15 mouse cellular contexts compared by ENCODE assay signal in genomic region chr5:111113694-111114375, GRCm38 (mm10).
DNase-seq lines count a peak whose midpoint lies in the region; ATAC-seq lines count a peak whose summit lies in the region.
"Had no signal": no experiment of that assay in that cellular context is flagged by ENCODE, and none has a peak within 500 bp of the region (broad histone marks: within the 10 kb centered on the region; RNA-seq: fewer than 3 reads in every experiment).

No protein-coding gene starts in this region.

- H3K9me3 ChIP-seq in neural tube, embryonic 13.5 days, result no peaks in the 10 kb centered on the region
- no peaks in the 10 kb centered on the region for H3K9me3 ChIP-seq in neural tube, embryonic 15.5 days (replicated peaks)
- no peaks in the 10 kb centered on the region for H3K9me3 ChIP-seq in intestine, embryonic 15.5 days
- H3K9me3 ChIP-seq in stomach, embryonic 16.5 days (replicated peaks; ENCODE audit: control insufficient read depth, low read length), result no peaks in the 10 kb centered on the region
- H3K9me3 ChIP-seq: G1E; limb, embryonic 15.5 days; midbrain, embryonic 10.5 days had no signal

- no peak for ATAC-seq in neural tube, embryonic 13.5 days (ENCODE audit: low read depth)
- ATAC-seq in neural tube, embryonic 15.5 days (ENCODE audit: low FRiP score), result no peak
- peak; percentile 95 for ATAC-seq in intestine, embryonic 15.5 days
- ATAC-seq in stomach, embryonic 16.5 days (ENCODE audit: insufficient read depth, low FRiP score), result 0 out of 2 replicates have a peak, but pooled peaks have one; percentile 37
- ATAC-seq: activated CD4-positive, CD25-positive, alpha-beta regulatory T cell, adult 4 months; hindbrain, postnatal 0 days had no signal

- intact Hi-C loops in left cerebral cortex, postnatal 4 days (cut with DNase I), result no loop called here

- H3K4me2 ChIP-seq in neural tube, embryonic 13.5 days, result no peak overlapping the region
- H3K4me2 ChIP-seq in neural tube, embryonic 15.5 days, result no peak overlapping the region
- no peak overlapping the region for H3K4me2 ChIP-seq in intestine, embryonic 15.5 days (replicated peaks)
- no peak overlapping the region for H3K4me2 ChIP-seq in stomach, embryonic 16.5 days (ENCODE audit: low read depth, low read length)
- H3K4me2 ChIP-seq: limb, embryonic 15.5 days; lung, embryonic 14.5 days had no signal

- 0 out of 2 replicates have a peak overlapping the region, but pooled peaks have one; percentile 9 for H3K27ac ChIP-seq in neural tube, embryonic 13.5 days (replicated peaks)
- H3K27ac ChIP-seq in neural tube, embryonic 15.5 days (replicated peaks), result no peak overlapping the region
- peak overlapping the region; percentile 8; the same call in 1 of the 2 replicates for H3K27ac ChIP-seq in intestine, embryonic 15.5 days
- H3K27ac ChIP-seq in stomach, embryonic 16.5 days (ENCODE audit: low read length), result no peak overlapping the region
- H3K27ac ChIP-seq: hindbrain, postnatal 0 days; midbrain, embryonic 10.5 days had no signal

- H3K9ac ChIP-seq in neural tube, embryonic 13.5 days, result no peak overlapping the region
- H3K9ac ChIP-seq in neural tube, embryonic 15.5 days (replicated peaks), result no peak overlapping the region
- no peak overlapping the region for H3K9ac ChIP-seq in intestine, embryonic 15.5 days
- H3K9ac ChIP-seq in stomach, embryonic 16.5 days (ENCODE audit: low read length), result no peak overlapping the region
- H3K9ac ChIP-seq: limb, embryonic 15.5 days; lung, embryonic 14.5 days had no signal

- H3K4me3 ChIP-seq in neural tube, embryonic 13.5 days, result no peak overlapping the region
- H3K4me3 ChIP-seq in neural tube, embryonic 15.5 days (replicated peaks), result no peak overlapping the region
- no peak overlapping the region for H3K4me3 ChIP-seq in intestine, embryonic 15.5 days (replicated peaks)
- H3K4me3 ChIP-seq in stomach, embryonic 16.5 days (replicated peaks; ENCODE audit: low read length), result no peak overlapping the region
- H3K4me3 ChIP-seq: limb, embryonic 15.5 days; midbrain, embryonic 10.5 days had no signal

- H3K4me1 ChIP-seq in neural tube, embryonic 13.5 days (replicated peaks), result peaks cover 35% of the 10 kb centered on the region
- H3K4me1 ChIP-seq in neural tube, embryonic 15.5 days, result peaks cover 21% of the 10 kb centered on the region
- H3K4me1 ChIP-seq in intestine, embryonic 15.5 days (replicated peaks), result peaks cover 6% of the 10 kb centered on the region
- H3K4me1 ChIP-seq in stomach, embryonic 16.5 days (ENCODE audit: control insufficient read depth, insufficient read depth, low read length), result peaks cover 3% of the 10 kb centered on the region; the same call in 1 of the 2 replicates

- no peaks in the 10 kb centered on the region for H3K27me3 ChIP-seq in neural tube, embryonic 13.5 days
- no peaks in the 10 kb centered on the region for H3K27me3 ChIP-seq in neural tube, embryonic 15.5 days (replicated peaks)
- no peaks in the 10 kb centered on the region for H3K27me3 ChIP-seq in intestine, embryonic 15.5 days (replicated peaks)
- H3K27me3 ChIP-seq in stomach, embryonic 16.5 days (ENCODE audit: control insufficient read depth, insufficient read depth, low read length), result no peaks in the 10 kb centered on the region

- 75% methylated on average over 8 of the region's 8 CpGs for WGBS in neural tube, embryonic 13.5 days
- WGBS in neural tube, embryonic 15.5 days, result 73% methylated on average over 8 of the region's 8 CpGs
- 41% methylated on average over 8 of the region's 8 CpGs for WGBS in intestine, embryonic 15.5 days
- 46% methylated on average over 8 of the region's 8 CpGs for WGBS in stomach, embryonic 16.5 days

- H3K36me3 ChIP-seq in neural tube, embryonic 13.5 days, result no peaks in the 10 kb centered on the region
- H3K36me3 ChIP-seq in neural tube, embryonic 15.5 days, result no peaks in the 10 kb centered on the region; the same call in 1 of the 2 replicates
- no peaks in the 10 kb centered on the region for H3K36me3 ChIP-seq in intestine, embryonic 15.5 days
- no peaks in the 10 kb centered on the region for H3K36me3 ChIP-seq in stomach, embryonic 16.5 days (ENCODE audit: control insufficient read depth, insufficient read depth, low read length)
- H3K36me3 ChIP-seq: G1E; limb, embryonic 15.5 days; midbrain, embryonic 10.5 days had no signal

- DNase-seq in kidney, postnatal 14 days, result peak; percentile 79
- DNase-seq in left cerebral cortex, postnatal 4 days, result no peak
- DNase-seq in layer of hippocampus, postnatal 36 days, result no peak
- no peak for DNase-seq in embryo, embryonic 11 days
- DNase-seq: cerebellum, postnatal 25 days; lung, embryonic 14.5 days had no signal

Comparison
In these comparisons a context has a peak if more than half of its experiments do, and no peak if none do; other contexts are left out.
1. H3K27ac ChIP-seq: peak in neural tube, embryonic 13.5 days (single experiment) and intestine, embryonic 15.5 days (single experiment); none in neural tube, embryonic 15.5 days (single experiment) and stomach, embryonic 16.5 days (single experiment).
2. ATAC-seq: peak in intestine, embryonic 15.5 days (single experiment) and stomach, embryonic 16.5 days (single experiment); none in neural tube, embryonic 13.5 days (single experiment) and neural tube, embryonic 15.5 days (single experiment).